Mouse (Mus musculus) heart, adult 2 months (tissue): ENCODE results near the gene AC140267.1.

ENCODE experiments used
- CTCF ChIP-seq: fragments of 200-600 bp; IDR thresholded peaks from 2 replicates; pipeline ENCODE4 v1.8.1; 2022; ENCODE audit warnings: antibody characterized with exemption, mild to moderate bottlenecking, moderate library complexity
- EP300 ChIP-seq: fragments of 200-500 bp; IDR thresholded peaks from 2 replicates; pipeline ENCODE4 v1.6.1; 2011; ENCODE audit warnings: low read depth, low read length, control low read depth; ENCODE audit not compliant: insufficient read depth
- POLR2A ChIP-seq: fragments of 200-500 bp; IDR thresholded peaks from 2 replicates; pipeline ENCODE4 v1.6.1; 2011; ENCODE audit warnings: mild to moderate bottlenecking, low read depth, low read length, control low read depth; ENCODE audit not compliant: insufficient read depth

DNA sequence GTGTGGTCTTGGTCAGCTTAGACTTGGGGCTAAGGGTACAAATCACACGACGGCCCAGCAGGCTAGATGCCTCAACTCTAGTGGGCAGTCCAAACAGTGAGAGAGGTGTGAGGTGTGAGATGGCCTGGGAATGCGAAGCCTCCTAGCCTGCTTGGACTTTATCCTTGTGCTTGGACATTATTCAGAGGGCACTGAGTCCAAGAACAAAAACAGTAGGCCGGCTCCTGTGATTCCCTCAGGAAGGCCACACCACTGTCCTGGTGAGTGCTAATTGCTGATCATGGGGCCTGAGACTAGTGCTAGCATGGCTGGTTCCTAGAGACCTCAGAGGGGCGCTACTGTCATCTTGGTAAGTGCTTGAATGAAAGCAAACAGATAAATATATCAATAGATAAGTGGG, 46.7 kb upstream of the AC140267.1 start:
- TF ChIP-seq POLR2A (no peak), CTCF (no peak), EP300 (no peak)
